Mouse (Mus musculus) monocyte, adult 5-6 weeks (primary cell): Measurements from ENCODE around the gene Snx27. TPM values are rescaled to one million over a fixed set of nuclear protein-coding genes. Genes with fewer than 3 reads are reported as not detected.

Experiments used
- total RNA-seq: library from RNA; stranded (forward); fragments of 200-1000, 200-491, 200-594 nt; gene quantifications from 3 replicates; pipeline ENCODE4 v1.2.3, GENCODE M21; 2017

The Snx27 gene
- total RNA-seq, 1 experiment from 2014 or later, result 47.5 TPM

Other genes with a start within 250 kb of the Snx27 start
- gene Them5, start 240.6 kb downstream of the Snx27 start, total RNA-seq, result not detected in 3 replicates
- gene C2cd4d, start 220.3 kb downstream of the Snx27 start, total RNA-seq, result not detected in 3 replicates
- gene Rorc, start 209.9 kb downstream of the Snx27 start, total RNA-seq, result 0.38 TPM in 1 of 3 replicates, not detected in the others
- not detected in 3 replicates for gene Lingo4, start 184.2 kb downstream of the Snx27 start, total RNA-seq
- 1.2 to 4.4 TPM (median 2.8 TPM) in 3 replicates for gene Tdrkh, start 169.4 kb downstream of the Snx27 start, total RNA-seq
- gene Mrpl9, start 139.4 kb downstream of the Snx27 start, total RNA-seq, result 54.6 to 77.8 TPM (median 70.4 TPM) in 3 replicates
- gene Oaz3, start 138.8 kb downstream of the Snx27 start, total RNA-seq, result 0.43 TPM in 1 of 3 replicates, not detected in the others
- 0.19 TPM in 1 of 3 replicates, not detected in the others for gene Celf3, start 104.4 kb downstream of the Snx27 start, total RNA-seq
- gene Riiad1, start 102.4 kb downstream of the Snx27 start, total RNA-seq, result 1.8 to 2.2 TPM in 2 of 3 replicates, not detected in the other
- gene Gm10972, start 60.4 kb upstream of the Snx27 start, total RNA-seq, result not detected in 3 replicates
- gene Tuft1, start 76.2 kb upstream of the Snx27 start, total RNA-seq, result 1.8 to 6.3 TPM (median 4.6 TPM) in 3 replicates
- gene Selenbp2, start 110.8 kb upstream of the Snx27 start, total RNA-seq, result not detected in 3 replicates
- 0.32 TPM in 1 of 3 replicates, not detected in the others for gene Cgn, start 203.8 kb upstream of the Snx27 start, total RNA-seq